11 mouse cellular contexts compared by ENCODE assay signal in genomic region chr3:26330863-26331176, GRCm38 (mm10). TPM values are rescaled to one million over a fixed set of nuclear protein-coding genes. Genes with fewer than 3 reads are reported as not detected.
DNase-seq lines count a peak whose midpoint lies in the region; ATAC-seq and TF ChIP-seq lines count a peak whose summit lies in the region.
"Had no signal": no experiment of that assay in that cellular context is flagged by ENCODE, and none has a peak within 500 bp of the region (broad histone marks: within the 10 kb centered on the region; RNA-seq: fewer than 3 reads in every experiment).

No protein-coding gene starts in this region.

- H3K27ac ChIP-seq in kidney, embryonic 14.5 days (ENCODE audit: low read depth, low read length): no peak overlapping the region
- 0 out of 2 replicates have a peak overlapping the region, but pooled peaks have one; percentile 17 for H3K27ac ChIP-seq in embryonic facial prominence, embryonic 12.5 days
- H3K27ac ChIP-seq in hindbrain, embryonic 13.5 days: peak overlapping the region; percentile 90
- H3K27ac ChIP-seq in midbrain, embryonic 14.5 days (replicated peaks; ENCODE audit: low read depth, low read length): peak overlapping the region; percentile 86
- no peak overlapping the region for H3K27ac ChIP-seq in thymus, adult 2 months (ENCODE audit: control insufficient read depth, insufficient read depth, low read length)

- peak overlapping the region; percentile 97 for H3K4me2 ChIP-seq in kidney, embryonic 14.5 days (replicated peaks; ENCODE audit: low read depth, low read length)
- peak overlapping the region; percentile 72 for H3K4me2 ChIP-seq in embryonic facial prominence, embryonic 12.5 days (replicated peaks)
- peak overlapping the region; percentile 88 for H3K4me2 ChIP-seq in hindbrain, embryonic 13.5 days
- H3K4me2 ChIP-seq in midbrain, embryonic 14.5 days (ENCODE audit: low read length): peak overlapping the region; percentile 92

- TF ChIP-seq POLR2A in thymus, adult 2 months (IDR thresholded peaks at IDR 0.05; ENCODE audit: control insufficient read depth, extremely low read depth, insufficient read depth, low read length, poor library complexity): no peak

- no peaks in the 10 kb centered on the region for H3K9me3 ChIP-seq in kidney, embryonic 14.5 days (ENCODE audit: control insufficient read depth, low read length)
- H3K9me3 ChIP-seq in embryonic facial prominence, embryonic 12.5 days: no peaks in the 10 kb centered on the region
- H3K9me3 ChIP-seq in hindbrain, embryonic 13.5 days: no peaks in the 10 kb centered on the region
- no peaks in the 10 kb centered on the region for H3K9me3 ChIP-seq in midbrain, embryonic 14.5 days (ENCODE audit: control insufficient read depth, low read length)

- ATAC-seq in kidney, embryonic 14.5 days (ENCODE audit: low FRiP score, low TSS enrichment): no peak
- ATAC-seq in embryonic facial prominence, embryonic 12.5 days (ENCODE audit: insufficient number of reproducible peaks, insufficient read depth, low FRiP score, low TSS enrichment): no peak
- ATAC-seq in hindbrain, embryonic 13.5 days (ENCODE audit: low FRiP score): peak; percentile 19; the same call in 1 of the 2 replicates
- ATAC-seq in midbrain, embryonic 14.5 days (ENCODE audit: low FRiP score, low TSS enrichment): peak; percentile 57

- H3K36me3 ChIP-seq in kidney, embryonic 14.5 days (ENCODE audit: control insufficient read depth, insufficient read depth, low read length): no peaks in the 10 kb centered on the region
- no peaks in the 10 kb centered on the region for H3K36me3 ChIP-seq in embryonic facial prominence, embryonic 12.5 days
- H3K36me3 ChIP-seq in hindbrain, embryonic 13.5 days: no peaks in the 10 kb centered on the region
- no peaks in the 10 kb centered on the region for H3K36me3 ChIP-seq in midbrain, embryonic 14.5 days (ENCODE audit: control insufficient read depth, insufficient read depth, low read length)
- no peaks in the 10 kb centered on the region for H3K36me3 ChIP-seq in thymus, adult 2 months (ENCODE audit: control insufficient read depth, insufficient read depth, low read length)

- H3K9ac ChIP-seq in kidney, embryonic 14.5 days (ENCODE audit: low read depth, low read length): no peak overlapping the region
- H3K9ac ChIP-seq in embryonic facial prominence, embryonic 12.5 days: peak overlapping the region; percentile 60; the same call in 1 of the 2 replicates
- H3K9ac ChIP-seq in hindbrain, embryonic 13.5 days: peak overlapping the region; percentile 89
- peak overlapping the region; percentile 85 for H3K9ac ChIP-seq in midbrain, embryonic 14.5 days (replicated peaks; ENCODE audit: low read length)

- no peak for TF ChIP-seq CTCF in thymus, adult 2 months (IDR thresholded peaks at IDR 0.05; ENCODE audit: borderline replicate concordance, control insufficient read depth, extremely low read depth, insufficient read depth, low read length, poor library complexity)

- DNase-seq in kidney, postnatal 36 days: no peak
- DNase-seq in midbrain, embryonic 14.5 days: no peak
- no peak for DNase-seq in layer of hippocampus, adult 11-12 months (ENCODE audit: low spot score)
- DNase-seq in left cerebral cortex, postnatal 14 days (ENCODE audit: low spot score in 2 of 2): no peak
- no peak for DNase-seq in thymus, adult 2 months
- DNase-seq: adrenal gland, adult 8-10 months had no signal

- intact Hi-C loops in left cerebral cortex, postnatal 14 days (cut with DNase I): loop anchor here (10.0 kb wide), 1 partner anchor 494 kb away; no protein-coding TSS in a partner anchor

- H3K27me3 ChIP-seq in kidney, embryonic 14.5 days (ENCODE audit: control insufficient read depth, insufficient read depth, low read length): peaks cover 49% of the 10 kb centered on the region
- H3K27me3 ChIP-seq in embryonic facial prominence, embryonic 12.5 days: peaks cover 28% of the 10 kb centered on the region
- peaks cover 18% of the 10 kb centered on the region; the same call in 1 of the 2 replicates for H3K27me3 ChIP-seq in hindbrain, embryonic 13.5 days
- no peaks in the 10 kb centered on the region for H3K27me3 ChIP-seq in midbrain, embryonic 14.5 days (ENCODE audit: control insufficient read depth, insufficient read depth, low read length)
- no peaks in the 10 kb centered on the region for H3K27me3 ChIP-seq in thymus, adult 2 months (ENCODE audit: control insufficient read depth, insufficient read depth, low read length)
- H3K27me3 ChIP-seq: CH12.LX had no signal

- peak overlapping the region; percentile 58 for H3K4me3 ChIP-seq in kidney, embryonic 14.5 days (ENCODE audit: low read length)
- H3K4me3 ChIP-seq in embryonic facial prominence, embryonic 12.5 days: peak overlapping the region; percentile 48
- H3K4me3 ChIP-seq in hindbrain, embryonic 13.5 days: peak overlapping the region; percentile 71
- H3K4me3 ChIP-seq in midbrain, embryonic 14.5 days (replicated peaks; ENCODE audit: low read depth, low read length): peak overlapping the region; percentile 74
- H3K4me3 ChIP-seq in thymus, adult 2 months (ENCODE audit: control insufficient read depth, insufficient read depth, low read length): no peak overlapping the region

- H3K4me1 ChIP-seq in kidney, embryonic 14.5 days (ENCODE audit: control insufficient read depth, insufficient read depth, low read length): 0 out of 2 replicates have a peak, but pooled peaks cover 3% of the 10 kb centered on the region
- H3K4me1 ChIP-seq in embryonic facial prominence, embryonic 12.5 days: peaks cover 7% of the 10 kb centered on the region; the same call in 1 of the 2 replicates
- H3K4me1 ChIP-seq in hindbrain, embryonic 13.5 days (replicated peaks): peaks cover 24% of the 10 kb centered on the region
- H3K4me1 ChIP-seq in midbrain, embryonic 14.5 days (ENCODE audit: control insufficient read depth, insufficient read depth, low read length): peaks cover 8% of the 10 kb centered on the region; the same call in 1 of the 2 replicates
- H3K4me1 ChIP-seq in thymus, adult 2 months (replicated peaks; ENCODE audit: control insufficient read depth, insufficient read depth, low read length): no peaks in the 10 kb centered on the region

- 7% methylated on average over 9 of the region's 9 CpGs for WGBS in kidney, embryonic 14.5 days
- 4% methylated on average over 9 of the region's 9 CpGs for WGBS in embryonic facial prominence, embryonic 12.5 days
- WGBS in hindbrain, embryonic 13.5 days: 5% methylated on average over 9 of the region's 9 CpGs
- 3% methylated on average over 9 of the region's 9 CpGs for WGBS in midbrain, embryonic 14.5 days
- 17% methylated on average over 9 of the region's 9 CpGs for WGBS in thymus, adult 2 months

RNA-seq across cellular contexts. Expression of gene Nlgn1, which starts 1.4 kb away (rescaled TPM):
- 1.1 and 1.5 TPM in 2 replicates for polyA plus RNA-seq in kidney, embryonic 14.5 days (2014; fragmentation: Nextera tagmentation; extraction: Ambion mirVana)
- polyA plus RNA-seq in embryonic facial prominence, embryonic 12.5 days (2016; fragmentation: Nextera tagmentation; extraction: Ambion mirVana): 3.3 and 3.6 TPM in 2 replicates
- polyA plus RNA-seq in hindbrain, embryonic 13.5 days (2015; fragmentation: Nextera tagmentation; extraction: Ambion mirVana): 19.1 and 20.3 TPM in 2 replicates
- 24.0 and 26.1 TPM in 2 replicates for polyA plus RNA-seq in midbrain, embryonic 14.5 days (2014; fragmentation: Nextera tagmentation; extraction: Ambion mirVana)
- total RNA-seq in left cerebral cortex, postnatal 14 days (2021): 100 to 1,000 TPM; 105 to 106 TPM
- polyA plus RNA-seq in thymus, adult 2 months (2012; rRNA removed): 0.83 and 0.96 TPM in 2 replicates
- total RNA-seq: CH12.LX; common myeloid progenitor, adult 5-6 weeks had no signal

Comparison
In these comparisons a context has a peak if more than half of its experiments do, and no peak if none do; other contexts are left out.
1. ATAC-seq: peak in hindbrain, embryonic 13.5 days (single experiment) and midbrain, embryonic 14.5 days (single experiment); none in kidney, embryonic 14.5 days (single experiment) and embryonic facial prominence, embryonic 12.5 days (single experiment).
2. H3K27ac ChIP-seq: peak in embryonic facial prominence, embryonic 12.5 days (single experiment), hindbrain, embryonic 13.5 days (single experiment) and midbrain, embryonic 14.5 days (single experiment); none in kidney, embryonic 14.5 days (single experiment) and thymus, adult 2 months (single experiment).
3. Peak in every context shown above with its lines, with median percentiles within 50 percentile points of each other: H3K4me2 ChIP-seq.